In the genomic region with DNA sequence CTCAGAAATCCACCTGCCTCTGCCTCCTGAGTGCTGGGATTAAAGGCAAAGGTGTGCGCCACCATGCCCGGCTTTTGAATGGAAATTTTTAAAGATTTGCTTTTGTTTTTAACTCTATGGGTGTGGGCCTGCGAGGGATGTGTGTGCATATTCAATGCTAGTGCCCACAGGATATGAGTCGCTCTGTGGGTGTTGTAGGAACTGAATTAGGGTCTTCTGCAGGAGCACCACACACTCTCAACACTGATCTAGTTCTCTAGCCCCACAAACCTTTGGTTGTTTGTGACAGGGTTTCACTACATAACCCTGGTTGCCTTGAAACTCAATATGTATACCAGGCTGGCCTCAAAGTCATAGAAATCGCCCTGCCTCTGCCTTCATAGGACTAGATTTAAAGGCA, we compare ENCODE assay signal across 18 mouse cellular contexts. TPM values are rescaled to one million over a fixed set of nuclear protein-coding genes. Genes with fewer than 3 reads are reported as not detected.
"Had no signal": no experiment of that assay in that cellular context is flagged by ENCODE, and none has a peak within 500 bp of the region (broad histone marks: within the 10 kb centered on the region; RNA-seq: fewer than 3 reads in every experiment).

No protein-coding gene starts in this region.

- H3K27me3 ChIP-seq: neural tube, embryonic 13.5 days; neural tube, embryonic 15.5 days; stomach, embryonic 15.5 days had no signal

- H3K36me3 ChIP-seq: neural tube, embryonic 13.5 days; neural tube, embryonic 15.5 days; stomach, embryonic 15.5 days had no signal

- H3K9me3 ChIP-seq: neural tube, embryonic 13.5 days; neural tube, embryonic 15.5 days; stomach, embryonic 15.5 days had no signal

- DNase-seq: retina, postnatal 1 day; right cerebral cortex, adult 18-20 months; right cerebral cortex, postnatal 14 days; right cerebral cortex, postnatal 25 days; right cerebral cortex, postnatal 4 days; spleen, adult 18-20 months; thymus, adult 18-20 months; thymus, adult 2 months; thymus, postnatal 14 days; thymus, postnatal 25 days; thymus, postnatal 36 days; thymus, postnatal 4 days had no signal

- H3K4me3 ChIP-seq: neural tube, embryonic 13.5 days; neural tube, embryonic 15.5 days; stomach, embryonic 15.5 days had no signal

- H3K4me2 ChIP-seq: neural tube, embryonic 13.5 days; neural tube, embryonic 15.5 days; stomach, embryonic 15.5 days had no signal

- H3K27ac ChIP-seq: neural tube, embryonic 13.5 days; neural tube, embryonic 15.5 days; stomach, embryonic 15.5 days; stomach, postnatal 0 days had no signal

- H3K9ac ChIP-seq: neural tube, embryonic 13.5 days; neural tube, embryonic 15.5 days; stomach, embryonic 15.5 days had no signal

RNA-seq across cellular contexts. Expression of gene Cfap97d2, which starts 16.4 kb away (rescaled TPM):
- polyA plus RNA-seq: small intestine, adult 2 months; stomach, embryonic 15.5 days; thymus, adult 2 months; thymus, postnatal 0 days had no signal
